Mouse (Mus musculus) heart, postnatal 0 days (tissue): ENCODE measurements around the gene Cd300lg. TPM values are rescaled to one million over a fixed set of nuclear protein-coding genes. Genes with fewer than 3 reads are reported as not detected.

Experiments
- ATAC-seq: fragments of 200-750 bp; cut with Nextera tagmentation; 2 replicates; pipeline ENCODE4 v1.8.0; 2017; ENCODE audit warnings: low read depth, moderate number of reproducible peaks, moderate library complexity; ENCODE audit not compliant: insufficient read depth
- DNase-seq: peaks from one replicate; pipeline ENCODE4 v3.0.0-alpha.2; 2016; ENCODE audit warnings: low spot score
- H3K27ac ChIP-seq: fragments of 300-500 bp; sonication (generic); 2 replicates; pipeline ENCODE4 v1.5.1; 2014; ENCODE audit warnings: low read depth, mild to moderate bottlenecking
- H3K27me3 ChIP-seq: fragments of 300-500 bp; sonication (generic); 2 replicates; pipeline ENCODE4 v1.6.1; 2014; ENCODE audit warnings: low read length, mixed read lengths; ENCODE audit not compliant: control insufficient read depth, insufficient read depth
- H3K36me3 ChIP-seq: fragments of 300-500 bp; sonication (generic); replicated peaks from 2 replicates; pipeline ENCODE4 v1.6.1; 2014; ENCODE audit warnings: low read length, mixed read lengths; ENCODE audit not compliant: control insufficient read depth, insufficient read depth
- H3K4me1 ChIP-seq: fragments of 300-500 bp; sonication (generic); 2 replicates; pipeline ENCODE4 v1.6.1; 2014; ENCODE audit warnings: antibody characterized with exemption; ENCODE audit not compliant: control insufficient read depth, insufficient read depth
- H3K4me2 ChIP-seq: fragments of 300-500 bp; sonication (generic); 2 replicates; pipeline ENCODE4 v1.6.1; 2014; ENCODE audit warnings: low read depth, mild to moderate bottlenecking, low read length, moderate library complexity
- H3K4me3 ChIP-seq: fragments of 300-500 bp; sonication (generic); 2 replicates; pipeline ENCODE4 v1.5.1; 2014; ENCODE audit warnings: low read depth, low read length
- H3K9ac ChIP-seq: fragments of 300-500 bp; sonication (generic); replicated peaks from 2 replicates; pipeline ENCODE4 v1.6.1; 2014; ENCODE audit warnings: low read depth, low read length, mixed read lengths
- H3K9me3 ChIP-seq: fragments of 300-500 bp; sonication (generic); replicated peaks from 2 replicates; pipeline ENCODE4 v1.6.1; 2016; ENCODE audit warnings: low read length; ENCODE audit not compliant: control insufficient read depth
- CTCF ChIP-seq: IDR thresholded peaks from 2 replicates; pipeline ENCODE4 v1.5.1; 2016; ENCODE audit warnings: antibody characterized with exemption, control low read depth, low read depth
- EP300 ChIP-seq: IDR thresholded peaks from 2 replicates; pipeline ENCODE4 v1.6.1; 2016; ENCODE audit warnings: antibody characterized with exemption, low read depth
- WGBS: fragments of 180-500 bp; shearing (Covaris S2); extraction: QIAGEN DNeasy Blood & Tissue Kit; methylation state at CpG from one replicate; pipeline ENCODE4 v1.1.7; 2014; 5-methylcytosine and 5-hydroxymethylcytosine counted together
- polyA plus RNA-seq: library from polyadenylated mRNA; unstranded; fragments of >200 nt; fragmentation: Nextera tagmentation; extraction: Ambion mirVana; gene quantifications from 2 replicates; pipeline ENCODE4 v1.2.1, GENCODE M21; 2015
- total RNA-seq: library from RNA; depleted of rRNA; stranded (reverse); fragments of >200 nt; gene quantifications from 2 replicates; pipeline ENCODE4 v1.2.3, GENCODE M21; 2014; ENCODE audit warnings: low replicate concordance; rRNA removed

The Cd300lg gene
- total RNA-seq (23.0 and 79.5 TPM in 2 replicates), polyA plus RNA-seq (22.9 and 24.0 TPM in 2 replicates)

- peaks cover 4% of the 10 kb centered on the region; the same call in 1 of the 2 replicates for H3K4me1 ChIP-seq
- peak within 1 kb of the TSS; percentile 65; the same call in 1 of the 2 replicates for H3K27ac ChIP-seq
- ATAC-seq (no peak), DNase-seq (no peak)
- no peaks in the 10 kb centered on the region for H3K27me3 ChIP-seq
- H3K9me3 ChIP-seq: no peaks in the 10 kb centered on the region
- TF ChIP-seq CTCF (no peak), EP300 (no peak)
- peak within 1 kb of the TSS; percentile 42 for H3K4me3 ChIP-seq
- 43% methylated on average over 5 of the region's 5 CpGs for WGBS
- H3K9ac ChIP-seq: 0 out of 2 replicates have a peak within 1 kb of the TSS, but pooled peaks have one; percentile 3
- peak within 1 kb of the TSS; percentile 49 for H3K4me2 ChIP-seq
- H3K36me3 ChIP-seq: no peaks in the 10 kb centered on the region
Observed at GRCm38 (mm10) chr11:102041350-102041949, at the start of gene Cd300lg. Gene Cd300lg, plus strand, starts transcription at chr11:102041509.

- 71% methylated on average over 3 of the region's 3 CpGs for WGBS
- no peak overlapping the region for H3K4me2 ChIP-seq
- no peak overlapping the region for H3K27ac ChIP-seq
- no peak overlapping the region for H3K9ac ChIP-seq
- DNase-seq (no peak), ATAC-seq (no peak)
- TF ChIP-seq EP300 (no peak), CTCF (no peak)
- no peaks in the 10 kb centered on the region for H3K36me3 ChIP-seq
- no peak overlapping the region for H3K4me3 ChIP-seq
- no peaks in the 10 kb centered on the region for H3K27me3 ChIP-seq
- no peaks in the 10 kb centered on the region for H3K9me3 ChIP-seq
- H3K4me1 ChIP-seq: no peaks in the 10 kb centered on the region
Observed at GRCm38 (mm10) chr11:101991813-101992212, 49.5 kb upstream of the Cd300lg start.

- TF ChIP-seq CTCF: no peak
- no peaks in the 10 kb centered on the region for H3K27me3 ChIP-seq
- no peaks in the 10 kb centered on the region for H3K4me1 ChIP-seq
- H3K9ac ChIP-seq: no peak overlapping the region
- H3K27ac ChIP-seq: no peak overlapping the region
- 92% methylated on average over 7 of the region's 7 CpGs for WGBS
- DNase-seq (no peak), ATAC-seq (no peak)
- H3K4me3 ChIP-seq: no peak overlapping the region
- no peaks in the 10 kb centered on the region for H3K9me3 ChIP-seq
- no peak overlapping the region for H3K4me2 ChIP-seq
- H3K36me3 ChIP-seq: no peaks in the 10 kb centered on the region
Observed at GRCm38 (mm10) chr11:101992411-101992810, 48.9 kb upstream of the Cd300lg start.

- no peak overlapping the region; the same call in 1 of the 2 replicates for H3K4me2 ChIP-seq
- peak; percentile 63 for ATAC-seq
- no peaks in the 10 kb centered on the region for H3K27me3 ChIP-seq
- H3K36me3 ChIP-seq: no peaks in the 10 kb centered on the region
- peak overlapping the region; percentile 63 for H3K27ac ChIP-seq
- no peaks in the 10 kb centered on the region for H3K9me3 ChIP-seq
- H3K9ac ChIP-seq: no peak overlapping the region
- no peaks in the 10 kb centered on the region for H3K4me1 ChIP-seq
- peak; percentile 65 for DNase-seq
- TF ChIP-seq EP300 (0 out of 2 replicates have a peak, but pooled peaks have one; percentile 63), CTCF (no peak)
- H3K4me3 ChIP-seq: no peak overlapping the region
- 28% methylated on average over 8 of the region's 8 CpGs for WGBS
Observed at GRCm38 (mm10) chr11:101994100-101994499, 47.2 kb upstream of the Cd300lg start.

- H3K9ac ChIP-seq: no peak overlapping the region
- H3K4me2 ChIP-seq: no peak overlapping the region
- H3K4me1 ChIP-seq: no peaks in the 10 kb centered on the region
- no peak for ATAC-seq
- H3K9me3 ChIP-seq: no peaks in the 10 kb centered on the region
- H3K36me3 ChIP-seq: no peaks in the 10 kb centered on the region
- no peaks in the 10 kb centered on the region for H3K27me3 ChIP-seq
- H3K27ac ChIP-seq: no peak overlapping the region
- no peak overlapping the region for H3K4me3 ChIP-seq
- 86% methylated on average over 7 of the region's 7 CpGs for WGBS
- no peak for DNase-seq
- no peak for TF ChIP-seq EP300
- no peak for TF ChIP-seq CTCF
Observed at GRCm38 (mm10) chr11:101995938-101996337, 45.4 kb upstream of the Cd300lg start.

- Histone ChIP-seq H3K9me3 (no peaks in the 10 kb centered on the region), H3K27me3 (no peaks in the 10 kb centered on the region), H3K36me3 (no peaks in the 10 kb centered on the region), H3K9ac (no peak overlapping the region), H3K4me2 (no peak overlapping the region), H3K4me3 (no peak overlapping the region), H3K27ac (0 out of 2 replicates have a peak overlapping the region, but pooled peaks have one; percentile 19), H3K4me1 (no peaks in the 10 kb centered on the region)
- peak; percentile 52 for ATAC-seq
- no peak for TF ChIP-seq CTCF
- 0 out of 2 replicates have a peak, but pooled peaks have one; percentile 55 for TF ChIP-seq EP300
- DNase-seq: peak; percentile 33
- WGBS: 37% methylated on average over 5 of the region's 5 CpGs
Observed at GRCm38 (mm10) chr11:101998258-101998657, 43.1 kb upstream of the Cd300lg start.
